Mouse (Mus musculus): ENCODE measurements at regions not wholly inside any gene's neighbourhood (a gene's known extent, or its start where the extent isn't known, plus 50 kb on each side); places are given as distances from the start of the nearest gene placed in this dataset.

- TF ChIP-seq POLR2A (IDR thresholded peaks at IDR 0.05; ENCODE audit: borderline replicate concordance, insufficient read depth, low read length) (no peak), CTCF (IDR thresholded peaks at IDR 0.05; ENCODE audit: borderline replicate concordance, insufficient read depth, low read depth, low read length) (no peak)
- WGBS: 46% methylated on average over 11 of the region's 11 CpGs
Observed at GRCm38 (mm10) chr6:100938376-100938775, 105.0 kb downstream of the Ppp4r2 start.

GRCm38 (mm10) chr6:100939042-100939441 lies 105.6 kb downstream of the Ppp4r2 start:
- H3K4me3 ChIP-seq (replicated peaks; ENCODE audit: insufficient read depth, low read depth, low read length): no peak overlapping the region
- no peak overlapping the region for H3K27ac ChIP-seq (ENCODE audit: insufficient read depth, low read length)
- TF ChIP-seq CTCF (IDR thresholded peaks at IDR 0.05; ENCODE audit: borderline replicate concordance, insufficient read depth, low read depth, low read length): no peak
- TF ChIP-seq POLR2A (IDR thresholded peaks at IDR 0.05; ENCODE audit: borderline replicate concordance, insufficient read depth, low read length): no peak
- H3K27me3 ChIP-seq (ENCODE audit: control insufficient read depth, insufficient read depth, low read length): no peaks in the 10 kb centered on the region
- H3K4me1 ChIP-seq (ENCODE audit: control insufficient read depth, insufficient read depth, low read length): peaks cover 4% of the 10 kb centered on the region
- DNase-seq: peak in 1 of 2 experiments; percentile 5
- 19% methylated on average over 12 of the region's 12 CpGs for WGBS

More at GRCm38 (mm10) chr6:100938376-100938775, 105.0 kb downstream of the Ppp4r2 start:
- peaks cover 4% of the 10 kb centered on the region for H3K4me1 ChIP-seq (ENCODE audit: control insufficient read depth, insufficient read depth, low read length)
- DNase-seq: no peak
- H3K4me3 ChIP-seq (replicated peaks; ENCODE audit: insufficient read depth, low read depth, low read length): no peak overlapping the region
- no peaks in the 10 kb centered on the region for H3K27me3 ChIP-seq (ENCODE audit: control insufficient read depth, insufficient read depth, low read length)
- no peak overlapping the region for H3K27ac ChIP-seq (ENCODE audit: insufficient read depth, low read length)

GRCm38 (mm10) chr6:100939766-100940165 lies 106.3 kb downstream of the Ppp4r2 start:
- Histone ChIP-seq H3K4me1 (ENCODE audit: control insufficient read depth, insufficient read depth, low read length) (peaks cover 4% of the 10 kb centered on the region), H3K27ac (ENCODE audit: insufficient read depth, low read length) (no peak overlapping the region), H3K4me3 (replicated peaks; ENCODE audit: insufficient read depth, low read depth, low read length) (no peak overlapping the region), H3K27me3 (ENCODE audit: control insufficient read depth, insufficient read depth, low read length) (no peaks in the 10 kb centered on the region)
- DNase-seq: no peak
- 90% methylated on average over 5 of the region's 5 CpGs for WGBS
- TF ChIP-seq POLR2A (IDR thresholded peaks at IDR 0.05; ENCODE audit: borderline replicate concordance, insufficient read depth, low read length) (no peak), CTCF (IDR thresholded peaks at IDR 0.05; ENCODE audit: borderline replicate concordance, insufficient read depth, low read depth, low read length) (no peak)

- WGBS: 76% methylated on average over 2 of the region's 2 CpGs
- H3K4me3 ChIP-seq (replicated peaks; ENCODE audit: insufficient read depth, low read depth, low read length): no peak overlapping the region
- TF ChIP-seq POLR2A (IDR thresholded peaks at IDR 0.05; ENCODE audit: borderline replicate concordance, insufficient read depth, low read length): no peak
- H3K27me3 ChIP-seq (ENCODE audit: control insufficient read depth, insufficient read depth, low read length): no peaks in the 10 kb centered on the region
- no peak for DNase-seq
- peaks cover 4% of the 10 kb centered on the region for H3K4me1 ChIP-seq (ENCODE audit: control insufficient read depth, insufficient read depth, low read length)
- no peak overlapping the region for H3K27ac ChIP-seq (ENCODE audit: insufficient read depth, low read length)
Observed at GRCm38 (mm10) chr6:100941686-100942085, 108.3 kb downstream of the Ppp4r2 start.

GRCm38 (mm10) chr6:100942956-100943355 lies 109.5 kb downstream of the Ppp4r2 start:
- DNase-seq: no peak
- peaks cover 4% of the 10 kb centered on the region for H3K4me1 ChIP-seq (ENCODE audit: control insufficient read depth, insufficient read depth, low read length)
- H3K27ac ChIP-seq (ENCODE audit: insufficient read depth, low read length): no peak overlapping the region
- TF ChIP-seq POLR2A (IDR thresholded peaks at IDR 0.05; ENCODE audit: borderline replicate concordance, insufficient read depth, low read length) (no peak), CTCF (IDR thresholded peaks at IDR 0.05; ENCODE audit: borderline replicate concordance, insufficient read depth, low read depth, low read length) (no peak)
- H3K27me3 ChIP-seq (ENCODE audit: control insufficient read depth, insufficient read depth, low read length): no peaks in the 10 kb centered on the region
- no peak overlapping the region for H3K4me3 ChIP-seq (replicated peaks; ENCODE audit: insufficient read depth, low read depth, low read length)
- WGBS: 94% methylated on average over 6 of the region's 6 CpGs

- no peak for TF ChIP-seq POLR2A (IDR thresholded peaks at IDR 0.05; ENCODE audit: borderline replicate concordance, insufficient read depth, low read length)
- no peak for TF ChIP-seq CTCF (IDR thresholded peaks at IDR 0.05; ENCODE audit: borderline replicate concordance, insufficient read depth, low read depth, low read length)
- Histone ChIP-seq H3K27me3 (ENCODE audit: control insufficient read depth, insufficient read depth, low read length) (no peaks in the 10 kb centered on the region), H3K4me1 (ENCODE audit: control insufficient read depth, insufficient read depth, low read length) (no peaks in the 10 kb centered on the region), H3K4me3 (replicated peaks; ENCODE audit: insufficient read depth, low read depth, low read length) (no peak overlapping the region), H3K27ac (ENCODE audit: insufficient read depth, low read length) (no peak overlapping the region)
- WGBS: 86% methylated on average over 2 of the region's 2 CpGs
- no peak for DNase-seq
Observed at GRCm38 (mm10) chr6:100945796-100946195, 112.4 kb downstream of the Ppp4r2 start.

- TF ChIP-seq POLR2A (IDR thresholded peaks at IDR 0.05; ENCODE audit: borderline replicate concordance, insufficient read depth, low read length): no peak
- no peak for TF ChIP-seq CTCF (IDR thresholded peaks at IDR 0.05; ENCODE audit: borderline replicate concordance, insufficient read depth, low read depth, low read length)
- WGBS: 16% methylated on average over 7 of the region's 7 CpGs
- Histone ChIP-seq H3K27me3 (ENCODE audit: control insufficient read depth, insufficient read depth, low read length) (no peaks in the 10 kb centered on the region), H3K4me3 (replicated peaks; ENCODE audit: insufficient read depth, low read depth, low read length) (no peak overlapping the region), H3K4me1 (ENCODE audit: control insufficient read depth, insufficient read depth, low read length) (no peaks in the 10 kb centered on the region), H3K27ac (ENCODE audit: insufficient read depth, low read length) (no peak overlapping the region)
- no peak for DNase-seq
Observed at GRCm38 (mm10) chr6:100948340-100948739, 114.9 kb downstream of the Ppp4r2 start.

- Histone ChIP-seq H3K4me3 (replicated peaks; ENCODE audit: insufficient read depth, low read depth, low read length) (no peak overlapping the region), H3K4me1 (ENCODE audit: control insufficient read depth, insufficient read depth, low read length) (no peaks in the 10 kb centered on the region), H3K27me3 (ENCODE audit: control insufficient read depth, insufficient read depth, low read length) (no peaks in the 10 kb centered on the region), H3K27ac (ENCODE audit: insufficient read depth, low read length) (no peak overlapping the region)
- WGBS: 94% methylated on average over 5 of the region's 5 CpGs
- TF ChIP-seq CTCF (IDR thresholded peaks at IDR 0.05; ENCODE audit: borderline replicate concordance, insufficient read depth, low read depth, low read length) (no peak), POLR2A (IDR thresholded peaks at IDR 0.05; ENCODE audit: borderline replicate concordance, insufficient read depth, low read length) (no peak)
- no peak for DNase-seq
Observed at GRCm38 (mm10) chr6:100951646-100952045, 118.2 kb downstream of the Ppp4r2 start.
